Mouse (Mus musculus): ENCODE measurements at regions not wholly inside any gene's neighbourhood (a gene's known extent, or its start where the extent isn't known, plus 50 kb on each side); places are given as distances from the start of the nearest gene placed in this dataset.
"Not testable (repeated sequence)": the region's sequence is repeated elsewhere in the genome, so short reads cannot be mapped to it uniquely, and the experiment has no call there.

GRCm38 (mm10) chr3:9098441-9098840 lies 511.4 kb downstream of the Zfp704 start:
- no peak for ATAC-seq
- no peaks in the 10 kb centered on the region for H3K36me3 ChIP-seq (ENCODE audit: poor library complexity, severe bottlenecking)
- 84% methylated on average over 10 of the region's 10 CpGs for WGBS

GRCm38 (mm10) chr3:9084134-9084533 lies 525.8 kb downstream of the Zfp704 start:
- H3K4me3 ChIP-seq: no peak overlapping the region
- no peaks in the 10 kb centered on the region for H3K9me3 ChIP-seq (replicated peaks)
- no peaks in the 10 kb centered on the region for H3K4me1 ChIP-seq
- no peak overlapping the region for H3K9ac ChIP-seq
- ATAC-seq: no peak
- no peaks in the 10 kb centered on the region for H3K27me3 ChIP-seq
- no peak overlapping the region for H3K27ac ChIP-seq
- H3K36me3 ChIP-seq (ENCODE audit: poor library complexity, severe bottlenecking): no peaks in the 10 kb centered on the region
- no peak overlapping the region for H3K4me2 ChIP-seq
- 89% methylated on average over 5 of the region's 5 CpGs for WGBS

More at GRCm38 (mm10) chr3:9098441-9098840, 511.4 kb downstream of the Zfp704 start:
- Histone ChIP-seq H3K9ac (no peak overlapping the region), H3K4me3 (no peak overlapping the region), H3K27me3 (no peaks in the 10 kb centered on the region), H3K27ac (no peak overlapping the region), H3K4me2 (no peak overlapping the region), H3K9me3 (replicated peaks) (no peaks in the 10 kb centered on the region), H3K4me1 (no peaks in the 10 kb centered on the region)

GRCm38 (mm10) chr3:9082061-9082460 lies 527.8 kb downstream of the Zfp704 start:
- Histone ChIP-seq H3K36me3 (ENCODE audit: poor library complexity, severe bottlenecking) (no peaks in the 10 kb centered on the region), H3K9ac (no peak overlapping the region), H3K4me3 (no peak overlapping the region), H3K4me2 (no peak overlapping the region), H3K27ac (no peak overlapping the region), H3K9me3 (replicated peaks) (no peaks in the 10 kb centered on the region), H3K27me3 (no peaks in the 10 kb centered on the region), H3K4me1 (no peaks in the 10 kb centered on the region)
- no peak for ATAC-seq
- 78% methylated on average over 7 of the region's 7 CpGs for WGBS

- H3K9ac ChIP-seq: no peak overlapping the region
- H3K27me3 ChIP-seq: no peaks in the 10 kb centered on the region
- no peak overlapping the region for H3K4me2 ChIP-seq
- H3K27ac ChIP-seq: no peak overlapping the region
- no peaks in the 10 kb centered on the region for H3K4me1 ChIP-seq
- ATAC-seq: no peak
- WGBS: 77% methylated on average over 2 of the region's 2 CpGs
- H3K36me3 ChIP-seq (ENCODE audit: poor library complexity, severe bottlenecking): no peaks in the 10 kb centered on the region
- H3K4me3 ChIP-seq: no peak overlapping the region
- H3K9me3 ChIP-seq (replicated peaks): no peaks in the 10 kb centered on the region
Observed at GRCm38 (mm10) chr3:9078201-9078600, 531.7 kb downstream of the Zfp704 start.

- H3K27ac ChIP-seq: no peak overlapping the region
- H3K27me3 ChIP-seq: no peaks in the 10 kb centered on the region
- WGBS: 18% methylated on average over 3 of the region's 3 CpGs
- H3K9me3 ChIP-seq (replicated peaks): no peaks in the 10 kb centered on the region
- H3K4me3 ChIP-seq: no peak overlapping the region
- peak; percentile 51; the same call in 1 of the 2 replicates for ATAC-seq
- no peaks in the 10 kb centered on the region for H3K36me3 ChIP-seq (ENCODE audit: poor library complexity, severe bottlenecking)
- H3K4me2 ChIP-seq: no peak overlapping the region
- H3K9ac ChIP-seq: no peak overlapping the region
- no peaks in the 10 kb centered on the region for H3K4me1 ChIP-seq
Observed at GRCm38 (mm10) chr3:9076696-9077095, 533.2 kb downstream of the Zfp704 start.

GRCm38 (mm10) chr3:9072471-9072870 lies 537.4 kb downstream of the Zfp704 start:
- ATAC-seq; H3K27ac ChIP-seq; H3K4me3 ChIP-seq; H3K4me1 ChIP-seq; H3K9ac ChIP-seq; H3K9me3 ChIP-seq (replicated peaks); H3K4me2 ChIP-seq; H3K27me3 ChIP-seq; H3K36me3 ChIP-seq (ENCODE audit: poor library complexity, severe bottlenecking): not testable (repeated sequence)
- WGBS: 89% methylated on average over 13 of the region's 13 CpGs

GRCm38 (mm10) chr3:9067048-9067447 lies 542.8 kb downstream of the Zfp704 start:
- ATAC-seq: peak; percentile 66
- H3K4me1 ChIP-seq: no peaks in the 10 kb centered on the region
- 1% methylated on average over 12 of the region's 12 CpGs for WGBS
- H3K4me3 ChIP-seq: no peak overlapping the region
- H3K36me3 ChIP-seq (ENCODE audit: poor library complexity, severe bottlenecking): no peaks in the 10 kb centered on the region
- H3K27ac ChIP-seq: no peak overlapping the region
- H3K9me3 ChIP-seq (replicated peaks): no peaks in the 10 kb centered on the region
- no peak overlapping the region for H3K4me2 ChIP-seq
- no peak overlapping the region for H3K9ac ChIP-seq
- H3K27me3 ChIP-seq: no peaks in the 10 kb centered on the region

GRCm38 (mm10) chr3:9066374-9066773 lies 543.5 kb downstream of the Zfp704 start:
- 0 out of 2 replicates have a peak, but pooled peaks have one; percentile 24 for ATAC-seq
- Histone ChIP-seq H3K4me3 (no peak overlapping the region), H3K27me3 (no peaks in the 10 kb centered on the region), H3K9ac (no peak overlapping the region), H3K4me1 (no peaks in the 10 kb centered on the region), H3K9me3 (replicated peaks) (no peaks in the 10 kb centered on the region), H3K4me2 (no peak overlapping the region), H3K36me3 (ENCODE audit: poor library complexity, severe bottlenecking) (no peaks in the 10 kb centered on the region), H3K27ac (no peak overlapping the region)
- WGBS: 77% methylated on average over 5 of the region's 5 CpGs

- no peaks in the 10 kb centered on the region for H3K9me3 ChIP-seq (replicated peaks)
- H3K4me2 ChIP-seq: no peak overlapping the region
- ATAC-seq: no peak
- H3K9ac ChIP-seq: no peak overlapping the region
- H3K36me3 ChIP-seq (ENCODE audit: poor library complexity, severe bottlenecking): no peaks in the 10 kb centered on the region
- no peak overlapping the region for H3K27ac ChIP-seq
- WGBS: 75% methylated on average over 5 of the region's 5 CpGs
- no peak overlapping the region for H3K4me3 ChIP-seq
- H3K27me3 ChIP-seq: no peaks in the 10 kb centered on the region
- H3K4me1 ChIP-seq: no peaks in the 10 kb centered on the region
Observed at GRCm38 (mm10) chr3:9065892-9066291, 544.0 kb downstream of the Zfp704 start.

GRCm38 (mm10) chr3:9064266-9065031 lies 545.4 kb downstream of the Zfp704 start:
- Histone ChIP-seq H3K9me3 (replicated peaks) (no peaks in the 10 kb centered on the region), H3K36me3 (ENCODE audit: poor library complexity, severe bottlenecking) (no peaks in the 10 kb centered on the region), H3K4me2 (no peak overlapping the region), H3K4me1 (no peaks in the 10 kb centered on the region), H3K27me3 (no peaks in the 10 kb centered on the region), H3K9ac (no peak overlapping the region), H3K4me3 (no peak overlapping the region), H3K27ac (no peak overlapping the region)
- WGBS: 47% methylated on average over 15 of the region's 15 CpGs
- 0 out of 2 replicates have a peak, but pooled peaks have one; percentile 51 for ATAC-seq

GRCm38 (mm10) chr3:9063662-9064061 lies 546.2 kb downstream of the Zfp704 start:
- no peak overlapping the region for H3K4me3 ChIP-seq
- no peaks in the 10 kb centered on the region for H3K9me3 ChIP-seq (replicated peaks)
- H3K4me1 ChIP-seq: no peaks in the 10 kb centered on the region
- ATAC-seq: no peak
- no peak overlapping the region for H3K9ac ChIP-seq
- H3K27ac ChIP-seq: no peak overlapping the region
- 81% methylated on average over 5 of the region's 5 CpGs for WGBS
- H3K36me3 ChIP-seq (ENCODE audit: poor library complexity, severe bottlenecking): no peaks in the 10 kb centered on the region
- no peak overlapping the region for H3K4me2 ChIP-seq
- no peaks in the 10 kb centered on the region for H3K27me3 ChIP-seq

- no peak overlapping the region for H3K27ac ChIP-seq
- H3K4me3 ChIP-seq: no peak overlapping the region
- H3K36me3 ChIP-seq (ENCODE audit: poor library complexity, severe bottlenecking): no peaks in the 10 kb centered on the region
- no peaks in the 10 kb centered on the region for H3K9me3 ChIP-seq (replicated peaks)
- WGBS: 95% methylated on average over 2 of the region's 2 CpGs
- no peaks in the 10 kb centered on the region for H3K4me1 ChIP-seq
- no peak overlapping the region for H3K9ac ChIP-seq
- no peak for ATAC-seq
- no peak overlapping the region for H3K4me2 ChIP-seq
- no peaks in the 10 kb centered on the region for H3K27me3 ChIP-seq
Observed at GRCm38 (mm10) chr3:9061396-9061795, 548.5 kb downstream of the Zfp704 start.

- not testable (repeated sequence) for H3K9ac ChIP-seq; H3K4me1 ChIP-seq; H3K27ac ChIP-seq; ATAC-seq; H3K9me3 ChIP-seq (replicated peaks); H3K4me2 ChIP-seq; H3K27me3 ChIP-seq; H3K4me3 ChIP-seq; H3K36me3 ChIP-seq (ENCODE audit: poor library complexity, severe bottlenecking)
- WGBS: 59% methylated on average over 3 of the region's 3 CpGs
Observed at GRCm38 (mm10) chr3:9057703-9058102, 552.2 kb downstream of the Zfp704 start.
